Mouse (Mus musculus): ENCODE results near the gene Phc1. TPM values are rescaled to one million over a fixed set of nuclear protein-coding genes. Genes with fewer than 3 reads are reported as not detected.
"Not testable (repeated sequence)": the region's sequence is repeated elsewhere in the genome, so short reads cannot be mapped to it uniquely, and the experiment has no call there.

Phc1 gene
- total RNA-seq (2021): 10 to 100 TPM; 60.1 to 62.5 TPM

- intact Hi-C loops (cut with DNase I): no loop called here
- no peak for DNase-seq (ENCODE audit: low spot score in 2 of 2)
Observed at GRCm38 (mm10) chr6:122340349-122341000, at the start of gene Phc1. Phc1 (minus strand) TSS chr6:122340561.

GRCm38 (mm10) chr6:122389986-122390385 lies 49.6 kb upstream of the Phc1 start:
- DNase-seq (ENCODE audit: low spot score in 2 of 2); intact Hi-C loops (cut with DNase I): not testable (repeated sequence)

GRCm38 (mm10) chr6:122387177-122388028 lies 47.0 kb upstream of the Phc1 start:
- DNase-seq (ENCODE audit: low spot score in 2 of 2); intact Hi-C loops (cut with DNase I): not testable (repeated sequence)

- intact Hi-C loops (cut with DNase I): no loop called here
- no peak for DNase-seq (ENCODE audit: low spot score in 2 of 2)
Observed at GRCm38 (mm10) chr6:122385724-122386123, 45.4 kb upstream of the Phc1 start.

- intact Hi-C loops (cut with DNase I): no loop called here
- DNase-seq (ENCODE audit: low spot score in 2 of 2): no peak
Observed at GRCm38 (mm10) chr6:122384886-122385285, 44.5 kb upstream of the Phc1 start.

GRCm38 (mm10) chr6:122383211-122383610 lies 42.9 kb upstream of the Phc1 start:
- no peak for DNase-seq (ENCODE audit: low spot score in 2 of 2)
- intact Hi-C loops (cut with DNase I): no loop called here

GRCm38 (mm10) chr6:122382046-122382445 lies 41.7 kb upstream of the Phc1 start:
- intact Hi-C loops (cut with DNase I): no loop called here
- DNase-seq (ENCODE audit: low spot score in 2 of 2): no peak

GRCm38 (mm10) chr6:122368245-122368644 lies 27.9 kb upstream of the Phc1 start:
- intact Hi-C loops (cut with DNase I): no loop called here
- no peak for DNase-seq (ENCODE audit: low spot score in 2 of 2)

- DNase-seq (ENCODE audit: low spot score in 2 of 2): no peak
- intact Hi-C loops (cut with DNase I): no loop called here
Observed at GRCm38 (mm10) chr6:122366976-122367375, 26.6 kb upstream of the Phc1 start.

GRCm38 (mm10) chr6:122366287-122366686 lies 25.9 kb upstream of the Phc1 start:
- DNase-seq (ENCODE audit: low spot score in 2 of 2): no peak
- intact Hi-C loops (cut with DNase I): no loop called here

- intact Hi-C loops (cut with DNase I): no loop called here
- DNase-seq (ENCODE audit: low spot score in 2 of 2): no peak
Observed at GRCm38 (mm10) chr6:122365706-122366105, 25.3 kb upstream of the Phc1 start.

- intact Hi-C loops (cut with DNase I): no loop called here
- DNase-seq (ENCODE audit: low spot score in 2 of 2): no peak
Observed at GRCm38 (mm10) chr6:122357089-122357488, 16.7 kb upstream of the Phc1 start.

- intact Hi-C loops (cut with DNase I): no loop called here
- DNase-seq (ENCODE audit: low spot score in 2 of 2): no peak
Observed at GRCm38 (mm10) chr6:122355909-122356308, 15.5 kb upstream of the Phc1 start.

- intact Hi-C loops (cut with DNase I); DNase-seq (ENCODE audit: low spot score in 2 of 2): not testable (repeated sequence)
Observed at GRCm38 (mm10) chr6:122347326-122347725, 7.0 kb upstream of the Phc1 start.

GRCm38 (mm10) chr6:122346399-122346798 lies 6.0 kb upstream of the Phc1 start:
- DNase-seq (ENCODE audit: low spot score in 2 of 2): no peak
- intact Hi-C loops (cut with DNase I): no loop called here

GRCm38 (mm10) chr6:122345731-122346130 lies 5.4 kb upstream of the Phc1 start:
- intact Hi-C loops (cut with DNase I): no loop called here
- no peak for DNase-seq (ENCODE audit: low spot score in 2 of 2)

- intact Hi-C loops (cut with DNase I): no loop called here
- no peak for DNase-seq (ENCODE audit: low spot score in 2 of 2)
Observed at GRCm38 (mm10) chr6:122344386-122345116, 4.2 kb upstream of the Phc1 start.

- DNase-seq (ENCODE audit: low spot score in 2 of 2): no peak
- intact Hi-C loops (cut with DNase I): no loop called here
Observed at GRCm38 (mm10) chr6:122343719-122344118, 3.4 kb upstream of the Phc1 start.

GRCm38 (mm10) chr6:122342125-122342524 lies 1.8 kb upstream of the Phc1 start:
- no peak for DNase-seq (ENCODE audit: low spot score in 2 of 2)
- intact Hi-C loops (cut with DNase I): no loop called here

- intact Hi-C loops (cut with DNase I): no loop called here
- DNase-seq (ENCODE audit: low spot score in 2 of 2): no peak
Observed at GRCm38 (mm10) chr6:122341038-122341810, 863 bp upstream of the Phc1 start.

Data from left cerebral cortex, postnatal 36 days (tissue).